9 mouse cellular contexts compared by ENCODE assay signal in the genomic region with DNA sequence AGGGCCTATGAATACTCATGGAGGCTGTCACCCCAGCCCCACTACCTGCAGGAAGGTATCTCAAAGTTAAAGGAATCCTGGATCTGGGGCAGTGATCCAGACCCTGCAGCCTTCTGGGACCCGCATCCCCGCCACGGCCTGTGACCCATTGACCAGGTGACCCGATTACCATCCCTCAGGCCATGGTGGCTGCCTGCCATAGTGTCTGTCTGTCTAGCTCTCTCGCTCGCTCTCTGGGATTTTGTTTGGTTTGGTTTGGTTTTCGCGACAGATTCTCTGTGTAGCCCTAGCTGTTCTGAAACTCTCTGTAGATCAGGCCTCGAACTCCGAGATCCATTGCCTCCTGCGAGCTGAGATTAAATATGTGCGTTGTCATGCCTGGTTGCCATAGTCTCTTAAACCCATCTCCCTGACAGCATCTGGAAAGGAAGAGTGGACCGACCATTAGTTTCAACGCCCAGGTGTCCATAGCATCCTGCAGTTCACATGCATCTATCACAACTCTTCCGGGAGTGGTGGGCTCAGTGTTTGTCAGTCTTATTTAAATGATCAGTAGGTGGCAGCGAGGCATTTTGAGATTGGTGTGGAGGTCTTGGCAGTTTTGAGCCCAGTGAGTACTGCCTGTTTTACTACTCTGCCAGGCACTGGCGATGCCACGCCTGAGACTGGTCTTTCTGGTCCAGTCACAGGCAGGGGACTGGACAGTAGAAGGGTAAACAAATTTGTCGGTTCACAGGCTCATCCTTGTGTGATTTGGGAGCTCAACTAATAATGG. TPM values are rescaled to one million over a fixed set of nuclear protein-coding genes. Genes with fewer than 3 reads are reported as not detected.
DNase-seq lines count a peak whose midpoint lies in the region; ATAC-seq and TF ChIP-seq lines count a peak whose summit lies in the region.
"Had no signal": no experiment of that assay in that cellular context is flagged by ENCODE, and none has a peak within 500 bp of the region (broad histone marks: within the 10 kb centered on the region; RNA-seq: fewer than 3 reads in every experiment).

No protein-coding gene starts in this region.

- peak overlapping the region; percentile 73 for H3K27ac ChIP-seq in testis, adult 2 months (ENCODE audit: control insufficient read depth, insufficient read depth, low read depth, low read length)
- H3K27ac ChIP-seq in forebrain, postnatal 0 days (ENCODE audit: low read depth, low read length) = peak overlapping the region; percentile 84
- H3K27ac ChIP-seq in limb, embryonic 14.5 days (replicated peaks; ENCODE audit: low read depth, low read length) = peak overlapping the region; percentile 78

- ATAC-seq in forebrain, postnatal 0 days = peak; percentile 1; the same call in 1 of the 2 replicates
- ATAC-seq in limb, embryonic 14.5 days (ENCODE audit: low FRiP score, low read depth) = no peak

- H3K36me3 ChIP-seq in testis, adult 2 months (ENCODE audit: control insufficient read depth, insufficient read depth, low read length) = no peaks in the 10 kb centered on the region; the same call in none of the 2 replicates
- peaks cover 8% of the 10 kb centered on the region; the same call in 1 of the 2 replicates for H3K36me3 ChIP-seq in forebrain, postnatal 0 days (ENCODE audit: insufficient read depth)
- peaks cover 32% of the 10 kb centered on the region for H3K36me3 ChIP-seq in limb, embryonic 14.5 days (ENCODE audit: control insufficient read depth, insufficient read depth, low read length)

- no peaks in the 10 kb centered on the region for H3K27me3 ChIP-seq in testis, adult 2 months (ENCODE audit: control insufficient read depth, insufficient read depth, low read length)
- no peaks in the 10 kb centered on the region for H3K27me3 ChIP-seq in forebrain, postnatal 0 days (ENCODE audit: insufficient read depth, low read length)
- no peaks in the 10 kb centered on the region for H3K27me3 ChIP-seq in limb, embryonic 14.5 days (ENCODE audit: control insufficient read depth, insufficient read depth, low read length)

- H3K4me3 ChIP-seq in testis, adult 2 months (ENCODE audit: control insufficient read depth, low read depth, low read length) = peak overlapping the region; percentile 93
- peak overlapping the region; percentile 90 for H3K4me3 ChIP-seq in forebrain, postnatal 0 days (ENCODE audit: low read depth, low read length)
- peak overlapping the region; percentile 80 for H3K4me3 ChIP-seq in limb, embryonic 14.5 days (replicated peaks; ENCODE audit: low read length)

- 15% methylated on average over 19 of the region's 19 CpGs for WGBS in forebrain, postnatal 0 days
- WGBS in limb, embryonic 14.5 days = 20% methylated on average over 19 of the region's 19 CpGs

- peak overlapping the region; percentile 62 for H3K9ac ChIP-seq in forebrain, postnatal 0 days
- peak overlapping the region; percentile 59 for H3K9ac ChIP-seq in limb, embryonic 14.5 days (ENCODE audit: low read depth, low read length, severe bottlenecking)

- TF ChIP-seq POLR2A in testis, adult 2 months (IDR thresholded peaks at IDR 0.05; ENCODE audit: control insufficient read depth, low read depth, low read length) = no peak
- TF ChIP-seq POLR2A in limb, embryonic 14.5 days (IDR thresholded peaks at IDR 0.05; ENCODE audit: borderline replicate concordance, extremely low read depth, insufficient read depth, insufficient read length) = no peak

- H3K4me2 ChIP-seq in forebrain, postnatal 0 days (ENCODE audit: low read depth) = peak overlapping the region; percentile 96
- peak overlapping the region; percentile 68 for H3K4me2 ChIP-seq in limb, embryonic 14.5 days (replicated peaks; ENCODE audit: low read depth, low read length, severe bottlenecking)

- H3K4me1 ChIP-seq in testis, adult 2 months (ENCODE audit: control insufficient read depth, insufficient read depth, low read length) = peaks cover 9% of the 10 kb centered on the region
- peaks cover 20% of the 10 kb centered on the region for H3K4me1 ChIP-seq in forebrain, postnatal 0 days (ENCODE audit: insufficient read depth)
- H3K4me1 ChIP-seq in limb, embryonic 14.5 days (ENCODE audit: control insufficient read depth, insufficient read depth, low read length) = peaks cover 31% of the 10 kb centered on the region

- no peaks in the 10 kb centered on the region for H3K9me3 ChIP-seq in forebrain, postnatal 0 days (ENCODE audit: low read length)
- H3K9me3 ChIP-seq in limb, embryonic 14.5 days (ENCODE audit: control insufficient read depth, low read length) = no peaks in the 10 kb centered on the region

- no peak for TF ChIP-seq CTCF in testis, adult 2 months (IDR thresholded peaks at IDR 0.05; ENCODE audit: control insufficient read depth, insufficient read depth, insufficient replicate concordance, low read depth, low read length)
- TF ChIP-seq CTCF in forebrain, postnatal 0 days (IDR thresholded peaks at IDR 0.05; ENCODE audit: low read depth) = peak; percentile 25

- DNase-seq in cerebellum, adult 9-11 months = peak; percentile 67
- no peak for DNase-seq in cerebellum, postnatal 36 days
- DNase-seq in testis, postnatal 10 days (ENCODE audit: low spot score) = no peak
- peak; percentile 46 for DNase-seq in forebrain, postnatal 0 days
- no peak for DNase-seq in limb, embryonic 14.5 days (ENCODE audit: low spot score)
- DNase-seq in retina, postnatal 1 day = peak; percentile 14
- DNase-seq in testis, postnatal 14 days (ENCODE audit: low spot score) = no peak

RNA-seq across cellular contexts. Expression of a gene that starts 0.6 kb away (rescaled TPM):
- polyA plus RNA-seq in testis, adult 2 months (2012; rRNA removed) = 31.8 and 34.7 TPM in 2 replicates
- total RNA-seq in forebrain, postnatal 0 days (2014; rRNA removed) = 27.0 and 34.5 TPM in 2 replicates
- 3.6 and 7.9 TPM in 2 replicates for polyA plus RNA-seq in forebrain, postnatal 0 days (2015; fragmentation: Nextera tagmentation; extraction: Ambion mirVana)
- 37.4 and 44.8 TPM in 2 replicates for polyA plus RNA-seq in limb, embryonic 14.5 days (2012; rRNA removed)
- 18.9 and 21.0 TPM in 2 replicates for polyA plus RNA-seq in limb, embryonic 14.5 days (2014; fragmentation: Nextera tagmentation; extraction: Ambion mirVana)

RNA-seq across cellular contexts. Expression of a gene that starts 0.8 kb away (rescaled TPM):
- polyA plus RNA-seq in testis, adult 2 months (2012; rRNA removed) = 9.8 and 12.7 TPM in 2 replicates
- total RNA-seq in forebrain, postnatal 0 days (2014; rRNA removed) = 48.2 and 61.0 TPM in 2 replicates
- 19.9 and 26.3 TPM in 2 replicates for polyA plus RNA-seq in forebrain, postnatal 0 days (2015; fragmentation: Nextera tagmentation; extraction: Ambion mirVana)
- polyA plus RNA-seq in limb, embryonic 14.5 days (2012; rRNA removed) = 22.5 and 28.1 TPM in 2 replicates
- polyA plus RNA-seq in limb, embryonic 14.5 days (2014; fragmentation: Nextera tagmentation; extraction: Ambion mirVana) = 5.2 and 6.9 TPM in 2 replicates

RNA-seq across cellular contexts. Expression of a gene that starts 38.9 kb away (rescaled TPM):
- polyA plus RNA-seq in testis, adult 2 months (2012; rRNA removed) = not detected in 2 replicates
- total RNA-seq in forebrain, postnatal 0 days (2014; rRNA removed) = 1.5 TPM in 1 of 2 replicates, not detected in the other
- 1.1 and 2.2 TPM in 2 replicates for polyA plus RNA-seq in forebrain, postnatal 0 days (2015; fragmentation: Nextera tagmentation; extraction: Ambion mirVana)
- polyA plus RNA-seq in limb, embryonic 14.5 days (2012; rRNA removed) = 0.33 TPM in 1 of 2 replicates, not detected in the other
- 0.87 and 1.0 TPM in 2 replicates for polyA plus RNA-seq in limb, embryonic 14.5 days (2014; fragmentation: Nextera tagmentation; extraction: Ambion mirVana)

RNA-seq across cellular contexts. Expression of a gene that starts 48.4 kb away (rescaled TPM):
- 45.2 and 45.4 TPM in 2 replicates for polyA plus RNA-seq in testis, adult 2 months (2012; rRNA removed)
- 3.8 and 4.2 TPM in 2 replicates for total RNA-seq in forebrain, postnatal 0 days (2014; rRNA removed)
- polyA plus RNA-seq in forebrain, postnatal 0 days (2015; fragmentation: Nextera tagmentation; extraction: Ambion mirVana) = 5.6 and 7.9 TPM in 2 replicates
- 11.0 and 14.6 TPM in 2 replicates for polyA plus RNA-seq in limb, embryonic 14.5 days (2012; rRNA removed)
- polyA plus RNA-seq in limb, embryonic 14.5 days (2014; fragmentation: Nextera tagmentation; extraction: Ambion mirVana) = 17.6 and 20.1 TPM in 2 replicates

RNA-seq across cellular contexts. Expression of a gene that starts 53.9 kb away (rescaled TPM):
- not detected in 2 replicates for polyA plus RNA-seq in testis, adult 2 months (2012; rRNA removed)
- total RNA-seq in forebrain, postnatal 0 days (2014; rRNA removed) = not detected in 2 replicates
- 0.21 TPM in 1 of 2 replicates, not detected in the other for polyA plus RNA-seq in forebrain, postnatal 0 days (2015; fragmentation: Nextera tagmentation; extraction: Ambion mirVana)
- 0.11 TPM in 1 of 2 replicates, not detected in the other for polyA plus RNA-seq in limb, embryonic 14.5 days (2012; rRNA removed)
- polyA plus RNA-seq in limb, embryonic 14.5 days (2014; fragmentation: Nextera tagmentation; extraction: Ambion mirVana) = 0.44 TPM in 1 of 2 replicates, not detected in the other
- total RNA-seq: left cerebral cortex, postnatal 25 days had no signal

Comparison
In these comparisons a context has a peak if more than half of its experiments do, and no peak if none do; other contexts are left out.
1. DNase-seq: peak in cerebellum, adult 9-11 months (single experiment), forebrain, postnatal 0 days (single experiment) and retina, postnatal 1 day (single experiment); none in cerebellum, postnatal 36 days (0 of 2), testis, postnatal 10 days (single experiment), limb, embryonic 14.5 days (single experiment) and testis, postnatal 14 days (single experiment).
2. Peak in every context shown above with its lines, with median percentiles within 50 percentile points of each other: H3K27ac ChIP-seq and H3K4me3 ChIP-seq.